Mouse (Mus musculus): ENCODE measurements around the gene Fam114a1.

Fam114a1 gene

DNA sequence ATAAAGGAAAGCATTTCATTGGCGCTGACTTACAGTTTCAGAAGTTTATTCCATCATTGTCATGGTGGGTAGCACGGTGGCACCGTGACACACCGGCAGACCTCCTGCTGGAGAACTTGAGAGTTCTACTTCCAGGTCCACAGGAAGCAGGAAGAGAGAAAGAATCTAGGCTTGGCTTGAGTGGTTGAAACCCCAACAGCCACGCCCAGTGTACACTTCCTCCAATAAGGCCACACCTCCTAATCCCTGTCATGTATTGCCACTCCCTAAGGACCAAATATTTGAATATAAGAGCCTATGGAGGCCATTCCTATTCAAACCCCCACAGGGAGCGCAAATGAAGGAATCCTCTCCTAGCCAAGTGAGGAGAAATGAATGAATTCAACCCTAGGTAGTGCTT, 87.7 kb downstream of the Fam114a1 start:
- no peak for DNase-seq (ENCODE audit: low spot score in 2 of 2)

- DNase-seq (ENCODE audit: low spot score in 2 of 2): no peak
Measured at GRCm38 (mm10) chr5:65059806-65060205, 89.9 kb downstream of the Fam114a1 start.

DNA sequence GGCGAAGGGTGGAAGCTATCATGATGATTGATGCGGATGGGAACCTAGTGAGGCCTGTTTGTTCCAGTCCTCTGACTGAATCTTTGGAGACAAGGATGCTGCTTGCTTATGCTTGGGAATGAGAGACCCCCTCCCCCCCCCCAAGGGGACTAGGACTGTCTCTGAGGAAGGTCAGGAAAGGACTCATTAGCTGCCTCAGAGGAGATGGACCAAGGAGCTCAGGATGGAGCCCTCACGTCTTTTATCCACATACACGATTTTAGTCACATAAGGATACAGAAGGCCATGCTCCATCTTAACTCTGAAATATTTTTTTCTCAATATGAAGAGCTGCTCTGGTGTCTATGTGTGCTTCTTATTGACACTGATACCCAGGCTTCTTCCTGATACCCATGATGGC, 92.4 kb downstream of the Fam114a1 start:
- no peak for DNase-seq (ENCODE audit: low spot score in 2 of 2)

- no peak for DNase-seq (ENCODE audit: low spot score in 2 of 2)
Measured at GRCm38 (mm10) chr5:65063266-65063665, 93.4 kb downstream of the Fam114a1 start.

DNA sequence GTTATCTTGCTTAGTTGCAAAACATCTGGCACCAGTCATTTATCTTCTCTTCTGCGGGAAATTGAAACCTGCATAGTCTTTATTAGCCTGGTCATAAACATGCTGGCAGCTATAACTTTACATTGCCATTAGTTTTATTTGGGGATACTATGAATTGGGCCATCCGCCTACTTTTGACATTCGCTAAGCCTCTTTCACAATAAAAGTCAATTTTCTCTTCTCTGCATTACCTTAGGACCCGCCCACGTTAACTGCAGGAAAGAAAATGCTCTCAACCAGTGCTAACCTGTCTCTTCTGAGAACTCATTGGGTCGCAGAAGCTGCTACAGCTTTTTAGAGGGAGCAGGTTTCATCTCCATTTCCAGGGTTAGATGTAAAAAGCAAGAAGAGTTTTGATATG, 98.3 kb downstream of the Fam114a1 start:
- DNase-seq (ENCODE audit: low spot score in 2 of 2): no peak

GRCm38 (mm10) chr5:65069872-65070271, 100.0 kb downstream of the Fam114a1 start:
- no peak for DNase-seq (ENCODE audit: low spot score in 2 of 2)

DNA sequence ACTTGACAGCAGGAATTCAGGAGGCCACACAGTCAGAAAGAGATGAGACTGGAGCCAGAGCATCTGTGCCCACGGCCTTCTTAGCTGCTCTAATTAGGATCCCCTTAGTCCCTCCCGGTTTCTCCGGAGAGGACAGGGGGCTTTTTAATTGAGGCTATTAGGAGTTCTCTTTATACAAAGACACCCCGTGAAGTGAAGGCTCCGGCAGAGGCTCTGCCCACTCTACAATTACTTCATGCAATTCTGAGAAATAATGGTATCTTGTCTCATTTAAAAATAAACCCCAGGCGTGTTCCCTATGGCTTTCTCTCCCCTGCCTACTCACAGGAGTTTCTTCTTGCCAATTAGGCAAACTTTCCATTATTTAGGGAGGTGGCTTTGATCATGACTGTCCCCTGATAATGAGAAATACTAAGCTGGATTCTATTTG, 101.8 kb downstream of the Fam114a1 start:
- DNase-seq (ENCODE audit: low spot score in 2 of 2): no peak

DNA sequence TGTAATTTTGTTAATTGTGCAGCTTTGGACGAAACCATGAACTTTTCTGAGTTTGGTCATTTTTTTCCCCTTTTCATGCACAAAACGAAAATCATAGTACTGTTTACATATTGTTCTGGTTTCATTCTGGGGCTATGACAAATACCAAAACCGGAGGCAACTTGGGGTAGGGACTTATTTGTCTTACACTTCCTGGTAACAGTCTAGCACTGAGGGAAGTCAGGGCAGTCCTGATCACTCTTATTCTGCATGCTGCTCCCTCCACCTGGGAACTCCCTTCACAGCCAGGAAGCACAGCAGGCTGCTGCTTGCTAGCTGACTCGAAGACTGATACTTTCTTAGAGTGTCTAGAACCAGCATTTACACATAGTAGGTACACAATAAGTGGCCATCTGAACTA, 103.4 kb downstream of the Fam114a1 start:
- DNase-seq (ENCODE audit: low spot score in 2 of 2): no peak

DNA sequence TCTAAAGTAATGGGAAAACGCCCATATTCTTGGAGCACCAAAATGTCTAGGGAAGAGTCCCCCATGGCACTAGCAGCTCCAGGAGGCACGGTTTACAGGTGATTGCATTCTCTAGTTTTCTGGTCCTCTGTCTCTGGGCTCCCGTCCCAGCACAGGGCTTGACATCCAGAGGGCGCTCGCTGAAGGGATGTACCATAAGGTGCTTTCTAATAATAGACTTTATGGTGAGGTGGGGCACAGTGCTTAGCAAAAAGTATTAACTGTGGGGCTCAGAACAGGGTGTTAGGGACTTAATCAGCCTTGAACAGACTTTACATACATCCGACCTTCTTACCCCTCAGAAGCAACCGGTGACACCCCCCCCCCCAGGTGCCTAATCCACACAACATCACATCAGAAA, 104.8 kb downstream of the Fam114a1 start:
- DNase-seq (ENCODE audit: low spot score in 2 of 2): no peak

DNA sequence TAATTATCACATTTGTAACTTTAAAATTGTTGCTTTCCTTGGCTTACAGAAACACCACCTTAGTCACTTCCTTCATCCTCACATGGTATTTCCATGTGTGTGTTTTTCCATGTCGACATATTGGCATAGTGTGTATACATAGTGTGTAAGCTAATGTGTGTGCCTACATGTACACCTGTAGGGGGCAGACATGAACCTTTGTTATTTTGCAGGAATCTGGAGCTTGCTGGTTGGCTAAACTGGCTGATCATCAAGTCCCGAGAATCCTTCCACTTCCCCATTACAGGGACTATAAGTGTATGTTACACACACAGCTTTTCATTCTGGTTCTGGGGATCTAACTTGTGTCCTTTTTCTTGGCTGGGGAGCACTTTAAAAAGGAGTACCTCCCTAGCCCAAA, 106.2 kb downstream of the Fam114a1 start:
- no peak for DNase-seq (ENCODE audit: low spot score in 2 of 2)

- no peak for DNase-seq (ENCODE audit: low spot score in 2 of 2)
Measured at GRCm38 (mm10) chr5:65076748-65077147, 106.9 kb downstream of the Fam114a1 start.

GRCm38 (mm10) chr5:65078081-65078480, 108.2 kb downstream of the Fam114a1 start:
- DNase-seq (ENCODE audit: low spot score in 2 of 2): no peak

GRCm38 (mm10) chr5:65079881-65080280, 110.0 kb downstream of the Fam114a1 start:
- DNase-seq (ENCODE audit: low spot score in 2 of 2): no peak

DNA sequence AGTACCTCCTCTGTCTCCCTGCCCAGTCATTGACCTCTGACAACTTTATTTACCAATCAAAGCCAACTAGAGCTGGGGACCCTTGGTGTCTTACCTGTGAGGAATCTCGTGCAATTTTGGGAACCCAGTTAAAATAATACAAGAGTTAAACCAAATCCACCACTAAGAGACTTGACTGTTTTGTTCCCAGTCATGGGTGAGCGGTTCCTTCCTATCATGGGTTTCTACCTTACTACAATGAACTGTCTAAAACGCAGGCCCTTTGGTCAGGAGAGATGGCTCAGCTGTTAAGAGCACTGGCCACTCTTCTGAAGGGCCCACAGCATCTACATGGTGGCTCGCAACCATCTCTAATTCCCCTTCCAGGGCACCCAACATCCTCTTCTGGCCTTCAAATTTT, 112.0 kb downstream of the Fam114a1 start:
- DNase-seq (ENCODE audit: low spot score in 2 of 2): no peak

DNA sequence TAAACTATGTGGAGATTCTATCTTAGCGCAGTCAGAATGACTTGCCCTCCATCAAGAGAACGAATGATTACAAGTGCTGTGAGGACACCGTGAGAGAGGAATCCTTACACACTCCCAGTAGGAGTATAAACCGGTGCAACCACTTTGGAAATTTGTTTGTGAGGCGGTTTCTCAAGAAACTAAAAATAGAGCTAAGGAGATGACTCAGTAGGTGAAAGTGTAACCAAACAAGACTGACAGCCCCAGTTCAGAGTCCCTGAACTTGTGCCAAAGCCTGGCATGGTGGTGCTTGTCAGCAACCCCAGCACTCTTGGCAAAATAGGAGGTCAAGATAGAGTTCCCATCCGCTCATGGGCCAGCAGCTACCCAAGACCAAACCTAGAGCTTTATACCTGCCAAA, 116.7 kb downstream of the Fam114a1 start:
- no peak for DNase-seq (ENCODE audit: low spot score in 2 of 2)

DNA sequence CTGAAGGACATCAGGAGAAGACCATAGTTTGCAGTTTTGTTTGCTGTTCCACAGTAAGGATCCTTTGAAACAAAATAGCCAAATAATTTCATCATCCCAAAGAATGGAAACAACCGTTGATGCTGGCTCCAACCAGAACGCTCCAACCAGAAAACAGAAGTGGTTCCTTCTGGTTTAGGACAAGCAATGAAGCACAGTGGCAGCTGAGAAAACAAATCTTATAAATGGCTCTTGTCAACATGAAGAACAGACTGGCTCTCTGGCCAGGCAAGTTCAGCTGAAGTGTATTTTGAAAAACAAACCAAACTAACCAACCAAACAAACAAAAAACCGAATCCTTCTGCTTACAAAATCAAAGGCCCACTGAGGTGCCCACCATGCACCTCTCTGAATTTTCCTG, 119.8 kb downstream of the Fam114a1 start:
- DNase-seq (ENCODE audit: low spot score in 2 of 2): no peak

DNA sequence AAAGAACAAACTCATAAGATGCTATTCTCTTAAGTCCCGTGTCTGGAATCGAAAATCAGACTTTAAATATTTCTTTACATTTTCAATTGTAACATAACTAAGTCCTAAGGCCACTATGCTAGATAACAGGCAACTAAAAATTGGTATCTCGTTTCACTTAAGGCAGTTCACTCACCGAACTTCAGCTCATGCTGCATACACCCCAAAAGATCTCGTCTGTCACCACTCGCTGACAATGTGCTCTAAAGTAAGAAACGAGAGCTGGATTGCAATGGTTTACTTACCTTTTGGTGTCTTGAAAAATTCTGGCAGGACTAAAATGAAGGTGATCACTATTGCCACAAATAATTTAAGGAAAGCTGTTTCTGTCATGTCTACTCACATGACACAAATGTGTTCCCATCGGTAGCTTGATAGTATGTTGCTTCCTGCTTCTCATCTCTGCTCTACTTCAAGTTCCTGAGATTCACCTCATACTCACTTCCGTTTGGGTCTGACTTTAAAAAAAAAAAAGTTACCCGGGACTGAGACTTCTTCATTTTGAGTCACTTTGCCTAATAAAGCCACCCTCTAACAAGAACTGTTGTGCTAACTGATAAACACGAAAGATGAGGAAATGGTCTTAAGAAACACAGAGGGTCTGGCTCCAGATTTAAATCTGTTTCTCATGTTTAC, 121.5 kb downstream of the Fam114a1 start:
- DNase-seq (ENCODE audit: low spot score in 2 of 2): no peak
